Mouse (Mus musculus) limb, embryonic 14.5 days (tissue): ENCODE measurements at regions not wholly inside any gene's neighbourhood (a gene's known extent, or its start where the extent isn't known, plus 50 kb on each side); places are given as distances from the start of the nearest gene placed in this dataset.

ENCODE experiments used
- ATAC-seq: fragments of 200-750 bp; cut with Nextera tagmentation; 2 replicates; pipeline ENCODE4 v1.8.0; 2017; ENCODE audit warnings: low read depth, moderate number of reproducible peaks, moderate TSS enrichment; ENCODE audit not compliant: low FRiP score
- DNase-seq: peaks from one replicate; pipeline ENCODE4 v3.0.0-alpha.2; 2015; ENCODE audit warnings: low spot score
- H3K27ac ChIP-seq: fragments of 300-500 bp; sonication (generic); replicated peaks from 2 replicates; pipeline ENCODE4 v1.5.1; 2014; ENCODE audit warnings: low read depth, mild to moderate bottlenecking, low read length, moderate library complexity, mixed read lengths
- H3K27me3 ChIP-seq: fragments of 300-500 bp; sonication (generic); 2 replicates; pipeline ENCODE4 v1.6.1; 2014; ENCODE audit warnings: low read length, mixed read lengths; ENCODE audit not compliant: control insufficient read depth, insufficient read depth
- H3K36me3 ChIP-seq: fragments of 300-500 bp; sonication (generic); 2 replicates; pipeline ENCODE4 v1.6.1; 2014; ENCODE audit warnings: mild to moderate bottlenecking, low read length, moderate library complexity, mixed read lengths; ENCODE audit not compliant: control insufficient read depth, insufficient read depth
- H3K4me1 ChIP-seq: fragments of 300-500 bp; sonication (generic); 2 replicates; pipeline ENCODE4 v1.6.1; 2014; ENCODE audit warnings: antibody characterized with exemption, low read length, mixed read lengths; ENCODE audit not compliant: control insufficient read depth, insufficient read depth
- H3K4me2 ChIP-seq: fragments of 300-500 bp; sonication (generic); replicated peaks from 2 replicates; pipeline ENCODE4 v1.6.1; 2014; ENCODE audit warnings: low read depth, mild to moderate bottlenecking, low read length, moderate library complexity; ENCODE audit not compliant: severe bottlenecking
- H3K4me3 ChIP-seq: fragments of 300-500 bp; sonication (generic); replicated peaks from 2 replicates; pipeline ENCODE4 v1.5.1; 2014; ENCODE audit warnings: low read length
- H3K9ac ChIP-seq: fragments of 300-500 bp; sonication (generic); 2 replicates; pipeline ENCODE4 v1.6.1; 2014; ENCODE audit warnings: mild to moderate bottlenecking, low read depth, low read length, moderate library complexity; ENCODE audit not compliant: severe bottlenecking
- H3K9me3 ChIP-seq: fragments of 300-500 bp; sonication (generic); 2 replicates; pipeline ENCODE4 v1.6.1; 2016; ENCODE audit warnings: low read length; ENCODE audit not compliant: control insufficient read depth
- POLR2A ChIP-seq: fragments of 200-500 bp; IDR thresholded peaks from 2 replicates; pipeline ENCODE4 v1.8.0; 2012; ENCODE audit warnings: inconsistent platforms, mild to moderate bottlenecking, moderate library complexity, borderline replicate concordance; ENCODE audit not compliant: insufficient read depth, insufficient read length; ENCODE audit errors: extremely low read depth
- WGBS: fragments of 180-500 bp; shearing (Covaris S2); extraction: QIAGEN DNeasy Blood & Tissue Kit; methylation state at CpG from one replicate; pipeline ENCODE4 v1.1.7; 2014; 5-methylcytosine and 5-hydroxymethylcytosine counted together

- H3K27ac ChIP-seq, result no peak overlapping the region
- no peaks in the 10 kb centered on the region for H3K4me1 ChIP-seq
- WGBS, result 56% methylated on average over 4 of the region's 4 CpGs
- no peaks in the 10 kb centered on the region for H3K9me3 ChIP-seq
- no peak for TF ChIP-seq POLR2A
- DNase-seq (no peak), ATAC-seq (no peak)
- H3K4me2 ChIP-seq, result no peak overlapping the region
- H3K9ac ChIP-seq, result no peak overlapping the region
- H3K36me3 ChIP-seq, result no peaks in the 10 kb centered on the region
- H3K4me3 ChIP-seq, result no peak overlapping the region
- 0 out of 2 replicates have a peak, but pooled peaks cover 6% of the 10 kb centered on the region for H3K27me3 ChIP-seq
Observed at GRCm38 (mm10) chr9:101807249-101807648, 54.4 kb upstream of the 9630041A04Rik start.

DNA sequence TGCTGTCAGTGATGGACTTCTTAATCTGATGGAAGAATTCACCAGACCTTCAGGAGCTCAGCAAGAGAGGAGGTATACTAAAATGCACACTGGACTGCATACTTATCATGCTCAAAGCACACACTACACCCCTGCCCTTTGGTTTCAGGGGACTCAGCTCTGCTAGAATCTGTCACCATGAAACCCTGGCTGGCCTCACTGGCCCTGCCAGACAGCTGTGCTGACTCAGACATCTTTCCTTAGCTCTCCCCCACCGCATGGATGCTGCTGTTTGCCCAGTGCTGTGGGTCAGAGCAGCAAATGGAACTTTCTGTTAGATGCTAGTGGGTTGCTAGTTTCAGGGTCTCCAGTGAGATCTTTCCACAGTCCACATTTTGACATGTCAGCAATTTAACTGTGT is 64.9 kb upstream of the 9630041A04Rik start:
- Histone ChIP-seq H3K9ac (no peak overlapping the region), H3K27me3 (no peaks in the 10 kb centered on the region), H3K4me2 (no peak overlapping the region), H3K36me3 (no peaks in the 10 kb centered on the region), H3K4me3 (no peak overlapping the region), H3K27ac (no peak overlapping the region), H3K9me3 (no peaks in the 10 kb centered on the region), H3K4me1 (no peaks in the 10 kb centered on the region)
- ATAC-seq (no peak), DNase-seq (no peak)
- 41% methylated on average over 1 of the region's 1 CpGs for WGBS
- TF ChIP-seq POLR2A, result no peak

DNA sequence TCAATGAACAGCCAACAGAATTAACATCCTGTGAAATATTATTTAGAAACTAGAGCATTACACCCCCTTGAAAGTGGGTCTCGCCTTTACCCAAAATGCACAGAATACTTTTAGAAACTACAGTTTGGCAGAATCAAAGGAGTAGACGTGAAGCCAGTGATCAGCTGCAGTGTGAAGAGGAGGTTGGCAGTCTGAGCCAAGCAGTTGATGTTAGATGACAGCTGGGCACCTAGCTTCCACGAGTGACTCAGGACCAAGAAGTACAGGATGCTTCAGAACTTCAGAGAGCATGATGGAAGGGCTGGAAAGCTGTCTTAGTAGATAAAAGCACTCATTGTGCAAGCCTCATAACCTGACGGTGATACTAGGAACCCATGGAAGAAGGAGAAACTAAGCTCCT is 65.6 kb upstream of the 9630041A04Rik start:
- H3K9ac ChIP-seq, result no peak overlapping the region
- no peaks in the 10 kb centered on the region for H3K36me3 ChIP-seq
- H3K9me3 ChIP-seq, result no peaks in the 10 kb centered on the region
- no peak for TF ChIP-seq POLR2A
- no peaks in the 10 kb centered on the region for H3K27me3 ChIP-seq
- H3K4me1 ChIP-seq, result no peaks in the 10 kb centered on the region
- no peak overlapping the region for H3K4me3 ChIP-seq
- WGBS, result 70% methylated on average over 4 of the region's 4 CpGs
- DNase-seq (no peak), ATAC-seq (no peak)
- H3K27ac ChIP-seq, result no peak overlapping the region
- H3K4me2 ChIP-seq, result no peak overlapping the region

- 81% methylated on average over 2 of the region's 2 CpGs for WGBS
- DNase-seq (no peak), ATAC-seq (no peak)
- H3K9me3 ChIP-seq, result no peaks in the 10 kb centered on the region
- no peaks in the 10 kb centered on the region for H3K27me3 ChIP-seq
- TF ChIP-seq POLR2A, result no peak
- H3K4me2 ChIP-seq, result no peak overlapping the region
- H3K36me3 ChIP-seq, result no peaks in the 10 kb centered on the region
- no peak overlapping the region for H3K9ac ChIP-seq
- no peak overlapping the region for H3K27ac ChIP-seq
- no peak overlapping the region for H3K4me3 ChIP-seq
- H3K4me1 ChIP-seq, result no peaks in the 10 kb centered on the region
Observed at GRCm38 (mm10) chr9:101795436-101795835, 66.2 kb upstream of the 9630041A04Rik start.

DNA sequence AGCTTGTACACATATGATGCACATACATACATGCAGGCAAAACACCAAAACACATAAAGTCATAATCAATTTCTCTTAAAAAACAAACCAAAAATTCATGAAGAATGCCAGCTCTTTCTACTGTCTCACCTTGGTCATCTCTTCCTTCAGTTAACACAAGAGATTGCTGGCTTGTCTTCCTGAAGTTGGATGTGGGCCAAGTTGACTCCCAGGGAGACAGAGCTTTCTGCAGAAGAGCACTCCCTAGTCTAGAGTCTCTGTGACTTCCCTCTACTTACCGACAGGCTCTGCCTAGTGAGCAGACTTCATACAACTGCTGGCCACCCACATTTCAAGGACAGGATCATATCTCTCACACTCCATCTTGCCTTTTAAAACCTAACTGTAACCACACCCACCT is 70.7 kb upstream of the 9630041A04Rik start:
- no peaks in the 10 kb centered on the region for H3K27me3 ChIP-seq
- DNase-seq, result no peak
- WGBS, result 63% methylated on average over 1 of the region's 1 CpGs
- no peak for ATAC-seq
- no peak overlapping the region for H3K27ac ChIP-seq
- H3K9me3 ChIP-seq, result no peaks in the 10 kb centered on the region
- no peak for TF ChIP-seq POLR2A
- H3K4me3 ChIP-seq, result no peak overlapping the region
- H3K4me1 ChIP-seq, result no peaks in the 10 kb centered on the region
- H3K9ac ChIP-seq, result no peak overlapping the region
- no peaks in the 10 kb centered on the region for H3K36me3 ChIP-seq
- no peak overlapping the region for H3K4me2 ChIP-seq

DNA sequence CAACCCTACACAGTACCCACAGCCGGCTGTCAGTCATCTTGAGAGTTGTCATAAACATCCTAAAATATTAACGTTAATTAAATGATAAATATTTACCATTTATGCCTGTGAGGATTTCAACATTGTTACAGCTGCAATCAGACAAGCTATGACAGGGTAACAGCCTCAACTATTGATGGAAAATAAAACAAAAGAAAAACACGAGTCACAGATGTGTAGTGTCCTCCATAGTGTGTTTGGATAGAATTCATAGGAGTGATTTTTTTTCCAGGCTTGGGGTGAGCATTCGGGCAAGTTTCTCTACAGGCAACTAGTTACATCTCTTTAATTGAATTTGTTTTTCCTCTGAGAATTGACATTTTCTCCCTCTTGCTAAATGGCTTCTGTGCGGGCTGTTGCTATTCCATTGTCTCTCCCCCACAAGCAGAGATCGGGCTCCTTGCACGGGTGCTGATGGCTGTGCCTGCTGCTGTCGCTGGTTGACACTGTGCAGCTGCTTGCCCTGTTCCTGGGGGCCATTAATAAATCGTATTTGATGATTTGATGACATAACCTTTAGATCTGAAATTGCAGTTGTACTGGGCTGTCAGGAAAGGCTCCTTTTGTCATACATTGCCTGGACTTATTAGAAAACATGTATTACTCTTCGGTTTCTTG is 120.6 kb upstream of the 9630041A04Rik start:
- DNase-seq, result no peak
- no peak for ATAC-seq

More for the DNA sequence above, 120.6 kb upstream of the 9630041A04Rik start:
- Histone ChIP-seq H3K9ac (no peak overlapping the region), H3K4me2 (no peak overlapping the region), H3K27me3 (no peaks in the 10 kb centered on the region), H3K36me3 (no peaks in the 10 kb centered on the region), H3K4me3 (no peak overlapping the region), H3K4me1 (no peaks in the 10 kb centered on the region), H3K9me3 (no peaks in the 10 kb centered on the region), H3K27ac (no peak overlapping the region)
- TF ChIP-seq POLR2A, result no peak
- WGBS, result 45% methylated on average over 10 of the region's 10 CpGs
